Mouse (Mus musculus) liver, adult 2 months (tissue): Measurements from ENCODE around the gene Gm40460. TPM values are rescaled to one million over a fixed set of nuclear protein-coding genes. Genes with fewer than 3 reads are reported as not detected.

ENCODE experiments used
- DNase-seq: peaks from one replicate; pipeline ENCODE4 v3.0.0-alpha.2; 2011; ENCODE audit warnings: low read depth, low spot score; ENCODE audit errors: extremely low read depth
- H3K27ac ChIP-seq: fragments of 200-500 bp; replicated peaks from 2 replicates; pipeline ENCODE4 v1.5.1; 2012; ENCODE audit warnings: low read depth, mild to moderate bottlenecking, control low read depth, inconsistent platforms, low read length; ENCODE audit not compliant: insufficient read depth
- H3K27me3 ChIP-seq: fragments of 200-500 bp; 2 replicates; pipeline ENCODE4 v1.6.1; 2012; ENCODE audit warnings: mild to moderate bottlenecking, moderate library complexity, low read length, inconsistent platforms; ENCODE audit not compliant: control insufficient read depth, insufficient read depth
- H3K36me3 ChIP-seq: fragments of 200-500 bp; 2 replicates; pipeline ENCODE4 v1.6.1; 2012; ENCODE audit warnings: low read length, inconsistent platforms; ENCODE audit not compliant: control insufficient read depth, insufficient read depth
- H3K4me1 ChIP-seq: fragments of 200-500 bp; 2 replicates; pipeline ENCODE4 v1.6.1; 2011; ENCODE audit warnings: low read length; ENCODE audit not compliant: control insufficient read depth, insufficient read depth
- H3K4me3 ChIP-seq: fragments of 200-500 bp; 2 replicates; pipeline ENCODE4 v1.5.1; 2011; ENCODE audit warnings: low read depth, mild to moderate bottlenecking, control low read depth, low read length, moderate library complexity; ENCODE audit not compliant: insufficient read depth
- H3K79me2 ChIP-seq: fragments of 200-500 bp; 2 replicates; pipeline ENCODE4 v1.6.1; 2012; ENCODE audit warnings: inconsistent platforms, mild to moderate bottlenecking, low read length, moderate library complexity; ENCODE audit not compliant: control insufficient read depth, insufficient read depth
- H3K9ac ChIP-seq: fragments of 200-500 bp; 2 replicates; pipeline ENCODE4 v1.6.1; 2012; ENCODE audit warnings: low read depth, mild to moderate bottlenecking, control low read depth, inconsistent platforms, low read length
- CTCF ChIP-seq: fragments of 200-500 bp; IDR thresholded peaks from 2 replicates; pipeline ENCODE4 v1.5.1; 2011; ENCODE audit warnings: low read depth, low read length, control low read depth
- POLR2A ChIP-seq: fragments of 200-500 bp; IDR thresholded peaks from 2 replicates; pipeline ENCODE4 v1.6.1; 2011; ENCODE audit warnings: low read length, control low read depth; ENCODE audit not compliant: insufficient read depth; ENCODE audit errors: extremely low read depth
- WGBS: fragments of 180-500 bp; shearing (Covaris S2); methylation state at CpG from one replicate; pipeline ENCODE4 v1.1.7; 2018; 5-methylcytosine and 5-hydroxymethylcytosine counted together
- polyA plus RNA-seq: library from polyadenylated mRNA; depleted of rRNA; stranded (reverse); fragments of >200 nt; gene quantifications from 2 replicates; pipeline ENCODE4 v1.2.3, GENCODE M21; 2012; rRNA removed
- total RNA-seq: library from RNA; depleted of rRNA; stranded (reverse); fragments of >200 nt; gene quantifications from 2 replicates; pipeline ENCODE4 v1.2.3, GENCODE M21; 2014; rRNA removed

Gm40460 gene
- total and polyA plus RNA-seq, 2 experiments, result not detected

- TF ChIP-seq CTCF (no peak), POLR2A (no peak)
These were observed 42.1 kb downstream of the Gm40460 start for GRCm38 (mm10) chr7:142198748-142199147.

More at GRCm38 (mm10) chr7:142198748-142199147, 42.1 kb downstream of the Gm40460 start:
- Histone ChIP-seq H3K9ac (no peak overlapping the region), H3K27me3 (no peaks in the 10 kb centered on the region), H3K4me1 (no peaks in the 10 kb centered on the region), H3K27ac (no peak overlapping the region), H3K4me3 (no peak overlapping the region), H3K36me3 (no peaks in the 10 kb centered on the region), H3K79me2 (no peaks in the 10 kb centered on the region)
- DNase-seq, result no peak
- WGBS, result 77% methylated on average over 2 of the region's 2 CpGs

Other genes with a start within 250 kb of the Gm40460 start
- gene Mob2, start 180.0 kb downstream of the Gm40460 start, total RNA-seq, result 26.2 and 27.6 TPM in 2 replicates
- 24.0 and 26.4 TPM in 2 replicates for gene Mob2, start 180.0 kb downstream of the Gm40460 start, polyA plus RNA-seq
- gene Dusp8, start 145.2 kb downstream of the Gm40460 start, total RNA-seq, result under 0.01 and 0.07 TPM in 2 replicates
- 0.16 and 0.48 TPM in 2 replicates for gene Dusp8, start 145.2 kb downstream of the Gm40460 start, polyA plus RNA-seq
- gene Gm45618, start 120.3 kb downstream of the Gm40460 start, total RNA-seq, result not detected in 2 replicates
- not detected in 2 replicates for gene Gm45618, start 120.3 kb downstream of the Gm40460 start, polyA plus RNA-seq
- not detected in 2 replicates for gene Gm39115, start 105.0 kb downstream of the Gm40460 start, total RNA-seq
- not detected in 2 replicates for gene Gm39115, start 105.0 kb downstream of the Gm40460 start, polyA plus RNA-seq
- not detected in 2 replicates for gene Gm45337, start 96.5 kb downstream of the Gm40460 start, total RNA-seq
- gene Gm45337, start 96.5 kb downstream of the Gm40460 start, polyA plus RNA-seq, result not detected in 2 replicates
- not detected in 2 replicates for gene Gm29735, start 84.0 kb downstream of the Gm40460 start, total RNA-seq
- gene Gm29735, start 84.0 kb downstream of the Gm40460 start, polyA plus RNA-seq, result not detected in 2 replicates
- gene Gm4553, start 75.3 kb downstream of the Gm40460 start, total RNA-seq, result not detected in 2 replicates
- gene Gm4553, start 75.3 kb downstream of the Gm40460 start, polyA plus RNA-seq, result not detected in 2 replicates
- not detected in 2 replicates for gene Krtap5-2, start 65.1 kb downstream of the Gm40460 start, total RNA-seq
- not detected in 2 replicates for gene Krtap5-2, start 65.1 kb downstream of the Gm40460 start, polyA plus RNA-seq
- not detected in 2 replicates for gene Gm10153, start 50.7 kb downstream of the Gm40460 start, total RNA-seq
- gene Gm10153, start 50.7 kb downstream of the Gm40460 start, polyA plus RNA-seq, result not detected in 2 replicates
- not detected in 2 replicates for gene Krtap5-3, start 39.7 kb downstream of the Gm40460 start, total RNA-seq
- not detected in 2 replicates for gene Krtap5-3, start 39.7 kb downstream of the Gm40460 start, polyA plus RNA-seq
- gene Gm7579, start 29.2 kb downstream of the Gm40460 start, total RNA-seq, result not detected in 2 replicates
- not detected in 2 replicates for gene Gm7579, start 29.2 kb downstream of the Gm40460 start, polyA plus RNA-seq
- gene Krtap5-5, start 11.1 kb downstream of the Gm40460 start, total RNA-seq, result not detected in 2 replicates
- not detected in 2 replicates for gene Krtap5-5, start 11.1 kb downstream of the Gm40460 start, polyA plus RNA-seq
- not detected in 2 replicates for gene Gm2431, start 17.3 kb upstream of the Gm40460 start, total RNA-seq
- not detected in 2 replicates for gene Gm2431, start 17.3 kb upstream of the Gm40460 start, polyA plus RNA-seq
- gene Gm4559, start 33.3 kb upstream of the Gm40460 start, total RNA-seq, result not detected in 2 replicates
- not detected in 2 replicates for gene Gm4559, start 33.3 kb upstream of the Gm40460 start, polyA plus RNA-seq
- gene Krtap5-1, start 56.0 kb upstream of the Gm40460 start, total RNA-seq, result not detected in 2 replicates
- not detected in 2 replicates for gene Krtap5-1, start 56.0 kb upstream of the Gm40460 start, polyA plus RNA-seq
- not detected in 2 replicates for gene Krtap5-4, start 62.5 kb upstream of the Gm40460 start, total RNA-seq
- not detected in 2 replicates for gene Krtap5-4, start 62.5 kb upstream of the Gm40460 start, polyA plus RNA-seq
- 0.54 and 0.65 TPM in 2 replicates for gene Ifitm10, start 132.7 kb upstream of the Gm40460 start, total RNA-seq
- 0.71 and 1.00 TPM in 2 replicates for gene Ifitm10, start 132.7 kb upstream of the Gm40460 start, polyA plus RNA-seq
- 126 and 130 TPM in 2 replicates for gene Gm49369, start 141.6 kb upstream of the Gm40460 start, total RNA-seq
- 0.38 TPM in 1 of 2 replicates, not detected in the other for gene Gm49369, start 141.6 kb upstream of the Gm40460 start, polyA plus RNA-seq
- 215 and 244 TPM in 2 replicates for gene Ctsd, start 147.0 kb upstream of the Gm40460 start, total RNA-seq
- 355 and 444 TPM in 2 replicates for gene Ctsd, start 147.0 kb upstream of the Gm40460 start, polyA plus RNA-seq
- not detected in 2 replicates for gene Syt8, start 193.8 kb upstream of the Gm40460 start, total RNA-seq
- not detected in 2 replicates for gene Syt8, start 193.8 kb upstream of the Gm40460 start, polyA plus RNA-seq
- gene Tnni2, start 200.7 kb upstream of the Gm40460 start, total RNA-seq, result 10.1 TPM in 1 of 2 replicates, not detected in the other
- not detected in 2 replicates for gene Tnni2, start 200.7 kb upstream of the Gm40460 start, polyA plus RNA-seq
- gene Lsp1, start 219.7 kb upstream of the Gm40460 start, total RNA-seq, result 1.4 and 1.8 TPM in 2 replicates
- gene Lsp1, start 219.7 kb upstream of the Gm40460 start, polyA plus RNA-seq, result 3.1 and 6.0 TPM in 2 replicates